Mouse (Mus musculus): Measurements from ENCODE around the gene Tspan9. TPM values are rescaled to one million over a fixed set of nuclear protein-coding genes. Genes with fewer than 3 reads are reported as not detected.

Gene Tspan9
- polyA plus RNA-seq, 2 experiments = 134 to 151 TPM

DNA sequence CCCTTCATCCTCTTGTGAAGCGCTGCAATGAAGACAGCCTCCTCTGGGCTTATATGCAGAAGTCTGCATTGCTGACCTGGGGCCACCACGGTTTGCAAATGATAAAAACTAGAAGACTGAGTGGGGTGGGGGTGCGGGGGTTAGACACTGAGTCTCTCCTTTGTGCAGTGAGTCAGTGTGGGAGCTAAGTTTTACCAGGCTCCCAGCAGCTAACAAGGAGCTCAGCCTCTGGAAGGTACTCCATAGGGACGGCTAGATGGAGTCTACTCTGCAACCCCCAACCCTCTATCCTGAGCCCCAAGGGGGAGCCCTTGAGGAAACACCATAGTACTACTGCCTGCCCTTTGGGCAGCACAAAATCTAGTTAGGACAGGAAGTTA is 107.5 kb downstream of the Tspan9 start:
- H3K4me1 ChIP-seq (ENCODE audit: control insufficient read depth, insufficient read depth, low read length) = peaks cover 47% of the 10 kb centered on the region
- peak overlapping the region; percentile 56 for H3K4me3 ChIP-seq (replicated peaks; ENCODE audit: low read length)
- TF ChIP-seq POLR2A (IDR thresholded peaks at IDR 0.05; ENCODE audit: borderline replicate concordance, extremely low read depth, insufficient read depth, insufficient read length) = no peak
- H3K27me3 ChIP-seq (ENCODE audit: control insufficient read depth, insufficient read depth, low read length) = peaks cover 9% of the 10 kb centered on the region; the same call in 1 of the 2 replicates
- H3K36me3 ChIP-seq (ENCODE audit: control insufficient read depth, insufficient read depth, low read length) = no peaks in the 10 kb centered on the region
- 0 out of 2 replicates have a peak overlapping the region, but pooled peaks have one; percentile 68 for H3K27ac ChIP-seq (replicated peaks; ENCODE audit: low read depth, low read length)
- DNase-seq (ENCODE audit: low spot score) (no peak), ATAC-seq (ENCODE audit: low FRiP score, low read depth) (no peak)
- H3K9me3 ChIP-seq (ENCODE audit: control insufficient read depth, low read length) = no peaks in the 10 kb centered on the region
- WGBS = 6% methylated on average over 4 of the region's 4 CpGs
- peak overlapping the region; percentile 53; the same call in 1 of the 2 replicates for H3K9ac ChIP-seq (ENCODE audit: low read depth, low read length, severe bottlenecking)
- peak overlapping the region; percentile 97 for H3K4me2 ChIP-seq (replicated peaks; ENCODE audit: low read depth, low read length, severe bottlenecking)

DNA sequence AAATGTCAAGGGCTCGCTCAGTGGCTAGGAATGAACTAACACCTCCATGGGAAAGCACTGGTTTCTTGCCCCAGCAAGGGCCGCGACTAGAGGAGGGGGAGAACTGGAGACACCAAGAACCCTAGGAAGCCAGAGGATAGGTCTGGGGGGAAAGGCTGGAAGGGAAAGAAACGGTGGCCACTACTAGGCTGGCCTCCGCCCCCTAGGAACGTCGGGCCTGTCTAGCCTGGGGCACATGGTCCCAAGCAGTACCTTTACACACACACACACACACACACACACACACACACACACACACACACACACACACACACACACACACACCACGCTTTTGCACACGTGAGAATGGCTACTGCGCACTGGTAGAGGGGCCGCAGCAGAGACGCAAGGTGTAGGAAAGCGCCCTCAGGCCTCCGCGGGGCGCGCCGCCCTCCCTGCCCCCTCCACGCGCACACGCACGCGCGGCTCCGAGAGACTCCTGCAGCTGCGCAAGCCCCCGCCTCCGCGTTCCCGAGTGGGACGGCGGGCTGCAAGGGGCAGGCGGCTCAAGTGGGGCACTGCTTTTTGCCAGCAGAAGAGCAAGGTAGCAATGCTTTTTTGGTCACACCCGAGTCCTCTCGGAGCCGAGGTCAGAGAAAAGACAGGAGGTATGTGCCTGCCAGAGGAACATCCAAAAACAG is 108.0 kb downstream of the Tspan9 start:
- Histone ChIP-seq H3K4me2 (replicated peaks; ENCODE audit: low read depth, low read length, severe bottlenecking) (peak overlapping the region; percentile 97), H3K27me3 (ENCODE audit: control insufficient read depth, insufficient read depth, low read length) (peaks cover 9% of the 10 kb centered on the region; the same call in 1 of the 2 replicates), H3K36me3 (ENCODE audit: control insufficient read depth, insufficient read depth, low read length) (no peaks in the 10 kb centered on the region), H3K9ac (ENCODE audit: low read depth, low read length, severe bottlenecking) (peak overlapping the region; percentile 53), H3K9me3 (ENCODE audit: control insufficient read depth, low read length) (no peaks in the 10 kb centered on the region), H3K4me1 (ENCODE audit: control insufficient read depth, insufficient read depth, low read length) (peaks cover 47% of the 10 kb centered on the region), H3K4me3 (replicated peaks; ENCODE audit: low read length) (peak overlapping the region; percentile 56), H3K27ac (replicated peaks; ENCODE audit: low read depth, low read length) (peak overlapping the region; percentile 68; the same call in 1 of the 2 replicates)
- ATAC-seq (ENCODE audit: low FRiP score, low read depth) = peak; percentile 35
- peak; percentile 35 for DNase-seq (ENCODE audit: low spot score)
- 2% methylated on average over 27 of the region's 36 CpGs for WGBS
- TF ChIP-seq POLR2A (IDR thresholded peaks at IDR 0.05; ENCODE audit: borderline replicate concordance, extremely low read depth, insufficient read depth, insufficient read length) = no peak

DNA sequence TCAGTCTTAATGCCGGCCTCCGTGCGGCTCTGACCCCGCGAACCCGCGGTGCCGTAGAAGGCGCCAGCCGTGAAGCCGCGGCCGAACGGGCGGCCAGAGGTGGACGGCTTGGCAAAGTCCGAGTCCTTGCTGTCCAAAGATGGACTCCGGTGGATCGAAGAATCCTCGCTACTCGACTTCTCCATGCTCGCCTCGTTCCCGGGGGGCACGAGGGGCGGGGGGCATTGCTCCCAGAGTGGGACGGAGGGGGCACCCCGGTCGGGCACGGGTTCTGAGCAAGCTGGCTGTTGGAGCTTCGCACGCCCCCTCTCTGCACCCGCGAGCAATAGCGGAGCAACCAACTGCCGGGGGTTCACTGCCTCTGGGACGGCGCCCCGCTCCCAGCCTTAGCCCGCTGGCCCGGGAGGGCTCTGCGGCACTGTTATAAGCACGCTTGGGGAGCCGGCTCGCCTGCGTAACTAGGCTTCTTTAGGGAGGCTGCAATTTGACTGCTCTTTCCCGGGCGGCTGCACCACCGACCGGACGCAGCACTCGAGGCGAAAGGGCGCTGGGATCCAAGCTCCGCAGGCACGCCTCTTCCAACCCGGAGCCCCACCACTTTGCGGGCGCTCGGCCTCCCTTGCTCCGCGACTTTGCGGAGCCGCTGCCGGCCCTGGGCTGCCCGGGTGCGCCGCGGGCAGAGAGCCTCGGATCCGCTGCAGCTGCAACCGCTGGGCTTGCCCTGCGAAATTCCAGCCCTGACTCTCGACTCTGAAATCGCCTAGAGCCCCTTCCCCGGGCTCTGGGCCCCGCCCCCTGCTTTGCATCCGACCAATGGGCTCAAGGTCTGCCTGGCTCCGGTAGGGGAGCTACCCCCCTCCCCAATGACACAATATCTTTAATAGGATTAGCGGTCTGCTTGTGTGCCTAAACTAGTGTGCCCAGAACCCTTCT is 108.8 kb downstream of the Tspan9 start:
- no peaks in the 10 kb centered on the region for H3K9me3 ChIP-seq (ENCODE audit: control insufficient read depth, low read length)
- 1% methylated on average over 58 of the region's 80 CpGs for WGBS
- peak; percentile 89 for ATAC-seq (ENCODE audit: low FRiP score, low read depth)
- peak overlapping the region; percentile 68 for H3K27ac ChIP-seq (replicated peaks; ENCODE audit: low read depth, low read length)
- no peaks in the 10 kb centered on the region for H3K36me3 ChIP-seq (ENCODE audit: control insufficient read depth, insufficient read depth, low read length)
- peak overlapping the region; percentile 97 for H3K4me2 ChIP-seq (replicated peaks; ENCODE audit: low read depth, low read length, severe bottlenecking)
- peaks cover 47% of the 10 kb centered on the region for H3K4me1 ChIP-seq (ENCODE audit: control insufficient read depth, insufficient read depth, low read length)
- H3K9ac ChIP-seq (ENCODE audit: low read depth, low read length, severe bottlenecking) = peak overlapping the region; percentile 65
- peak overlapping the region; percentile 56 for H3K4me3 ChIP-seq (replicated peaks; ENCODE audit: low read length)
- H3K27me3 ChIP-seq (ENCODE audit: control insufficient read depth, insufficient read depth, low read length) = peaks cover 9% of the 10 kb centered on the region; the same call in 1 of the 2 replicates
- 0 out of 2 replicates have a peak, but pooled peaks have one; percentile 35 for TF ChIP-seq POLR2A (IDR thresholded peaks at IDR 0.05; ENCODE audit: borderline replicate concordance, extremely low read depth, insufficient read depth, insufficient read length)
- peak; percentile 88 for DNase-seq (ENCODE audit: low spot score)

DNA sequence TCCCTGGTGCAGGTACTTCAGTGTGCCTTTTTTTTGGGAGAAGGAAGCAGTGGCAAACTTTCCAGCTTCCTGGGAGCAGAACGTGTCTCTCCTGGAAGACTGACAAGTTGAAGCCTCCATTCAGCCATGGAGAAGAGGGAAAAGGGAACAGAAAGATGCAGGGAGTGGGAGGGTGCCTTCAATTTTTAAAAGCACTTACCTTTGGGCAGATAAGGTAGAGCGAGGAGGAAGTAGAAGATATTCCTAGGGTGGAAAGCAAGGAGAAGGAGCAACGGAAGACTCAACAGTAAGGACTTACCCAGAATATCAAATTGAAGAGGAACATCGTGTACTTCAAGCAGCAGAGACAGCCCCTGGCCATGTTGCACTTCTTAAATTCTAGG is 109.5 kb downstream of the Tspan9 start:
- H3K4me3 ChIP-seq (replicated peaks; ENCODE audit: low read length) = peak overlapping the region; percentile 56
- 21% methylated on average over 4 of the region's 4 CpGs for WGBS
- no peak overlapping the region for H3K27ac ChIP-seq (replicated peaks; ENCODE audit: low read depth, low read length)
- no peak for ATAC-seq (ENCODE audit: low FRiP score, low read depth)
- DNase-seq (ENCODE audit: low spot score) = no peak
- H3K9me3 ChIP-seq (ENCODE audit: control insufficient read depth, low read length) = no peaks in the 10 kb centered on the region
- H3K36me3 ChIP-seq (ENCODE audit: control insufficient read depth, insufficient read depth, low read length) = no peaks in the 10 kb centered on the region
- peaks cover 9% of the 10 kb centered on the region; the same call in 1 of the 2 replicates for H3K27me3 ChIP-seq (ENCODE audit: control insufficient read depth, insufficient read depth, low read length)
- peak overlapping the region; percentile 65 for H3K9ac ChIP-seq (ENCODE audit: low read depth, low read length, severe bottlenecking)
- H3K4me1 ChIP-seq (ENCODE audit: control insufficient read depth, insufficient read depth, low read length) = peaks cover 50% of the 10 kb centered on the region
- TF ChIP-seq POLR2A (IDR thresholded peaks at IDR 0.05; ENCODE audit: borderline replicate concordance, extremely low read depth, insufficient read depth, insufficient read length) = no peak
- H3K4me2 ChIP-seq (replicated peaks; ENCODE audit: low read depth, low read length, severe bottlenecking) = peak overlapping the region; percentile 97

All from limb, embryonic 14.5 days (tissue).